Mouse (Mus musculus) heart, adult 2 months (tissue): ENCODE data around the gene Serinc3.

ENCODE experiments used
- CTCF ChIP-seq: fragments of 200-600 bp; IDR thresholded peaks from 2 replicates; pipeline ENCODE4 v1.8.1; 2022; ENCODE audit warnings: antibody characterized with exemption, mild to moderate bottlenecking, moderate library complexity
- EP300 ChIP-seq: fragments of 200-500 bp; IDR thresholded peaks from 2 replicates; pipeline ENCODE4 v1.6.1; 2011; ENCODE audit warnings: low read depth, low read length, control low read depth; ENCODE audit not compliant: insufficient read depth
- POLR2A ChIP-seq: fragments of 200-500 bp; IDR thresholded peaks from 2 replicates; pipeline ENCODE4 v1.6.1; 2011; ENCODE audit warnings: mild to moderate bottlenecking, low read depth, low read length, control low read depth; ENCODE audit not compliant: insufficient read depth

DNA sequence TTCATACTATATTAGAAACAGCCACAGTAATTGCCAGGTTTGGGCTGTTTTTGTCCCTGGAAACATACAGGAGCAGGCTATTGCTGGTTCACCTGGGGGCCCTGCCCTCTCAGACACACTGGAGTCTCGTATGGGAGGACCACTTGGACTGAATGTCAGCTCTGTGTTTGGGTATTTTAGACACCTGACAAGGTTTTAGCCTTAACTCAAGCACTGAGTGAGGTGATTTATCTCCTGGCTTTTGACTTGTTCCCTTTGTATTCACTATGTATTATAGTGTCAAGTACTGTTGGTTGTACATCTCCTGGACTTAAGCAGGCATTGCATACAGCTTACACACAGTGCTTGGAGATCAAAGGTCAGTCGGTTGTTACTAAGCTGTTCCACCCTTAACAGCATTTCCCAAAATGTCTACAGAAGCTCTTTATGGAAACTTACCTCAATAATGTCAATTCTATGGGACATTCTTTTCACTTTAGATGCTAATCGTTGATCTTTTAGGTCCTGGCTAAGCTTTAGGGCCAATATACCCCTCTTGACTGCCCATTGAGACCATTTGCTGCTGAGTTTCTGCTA is 28.2 kb downstream of the Serinc3 start:
- no peak for TF ChIP-seq CTCF
- 0 out of 2 replicates have a peak, but pooled peaks have one; percentile 17 for TF ChIP-seq POLR2A
- TF ChIP-seq EP300: no peak
